Mouse (Mus musculus) ovary, postnatal 14 days (tissue): ENCODE measurements around the gene a.

Source experiments
- DNase-seq: peaks from one replicate; pipeline ENCODE4 v3.0.0; 2022; ENCODE audit warnings: low spot score

a gene

DNA sequence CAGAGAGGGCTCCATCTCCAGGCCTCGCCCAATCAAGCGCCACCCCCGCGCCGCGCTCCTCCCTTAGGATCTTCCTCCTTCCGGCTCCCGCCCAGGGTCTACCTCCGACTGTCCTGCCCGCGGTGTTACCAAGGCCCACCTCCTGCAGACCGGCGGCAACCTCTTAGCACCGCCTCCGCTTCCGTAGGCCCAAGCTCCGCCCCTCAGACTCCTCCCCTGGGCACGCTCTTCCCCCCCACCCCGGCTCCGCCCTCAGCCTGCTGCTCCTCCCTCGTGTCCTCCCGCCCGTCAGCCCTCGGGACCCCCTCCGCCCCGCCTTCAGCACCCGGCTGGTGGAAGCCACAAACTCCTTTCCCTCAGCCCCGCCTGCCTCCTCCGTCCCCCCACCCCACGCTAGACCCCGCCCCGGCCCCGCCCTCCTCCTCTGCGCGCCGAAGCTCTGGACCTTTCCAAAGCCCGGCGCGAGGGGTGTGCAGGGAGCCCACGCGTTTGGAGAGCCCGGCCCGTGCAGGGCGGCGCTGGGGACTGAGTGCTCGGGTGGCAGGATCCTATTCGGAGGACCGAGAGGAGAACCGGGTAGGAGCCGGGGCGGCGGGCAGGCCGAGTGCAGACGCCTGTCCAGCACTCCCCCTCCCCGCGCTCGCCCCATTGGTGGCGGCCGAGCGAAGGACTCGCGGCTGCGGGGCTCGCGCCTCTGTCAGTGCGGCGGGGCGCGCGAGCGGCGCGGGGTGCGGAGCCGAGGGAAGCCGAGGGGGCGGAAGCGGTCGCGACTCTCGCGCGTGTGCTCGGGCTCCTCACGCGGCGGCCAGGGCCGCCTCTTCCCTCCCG is at the start of gene a, which contains the start of gene Raly:
a (plus strand) TSS at position 747 of the 828 bp plus-strand sequence.
Raly (plus strand) TSS at position 441 of the 828 bp plus-strand sequence.
- peak; percentile 93 for DNase-seq

DNA sequence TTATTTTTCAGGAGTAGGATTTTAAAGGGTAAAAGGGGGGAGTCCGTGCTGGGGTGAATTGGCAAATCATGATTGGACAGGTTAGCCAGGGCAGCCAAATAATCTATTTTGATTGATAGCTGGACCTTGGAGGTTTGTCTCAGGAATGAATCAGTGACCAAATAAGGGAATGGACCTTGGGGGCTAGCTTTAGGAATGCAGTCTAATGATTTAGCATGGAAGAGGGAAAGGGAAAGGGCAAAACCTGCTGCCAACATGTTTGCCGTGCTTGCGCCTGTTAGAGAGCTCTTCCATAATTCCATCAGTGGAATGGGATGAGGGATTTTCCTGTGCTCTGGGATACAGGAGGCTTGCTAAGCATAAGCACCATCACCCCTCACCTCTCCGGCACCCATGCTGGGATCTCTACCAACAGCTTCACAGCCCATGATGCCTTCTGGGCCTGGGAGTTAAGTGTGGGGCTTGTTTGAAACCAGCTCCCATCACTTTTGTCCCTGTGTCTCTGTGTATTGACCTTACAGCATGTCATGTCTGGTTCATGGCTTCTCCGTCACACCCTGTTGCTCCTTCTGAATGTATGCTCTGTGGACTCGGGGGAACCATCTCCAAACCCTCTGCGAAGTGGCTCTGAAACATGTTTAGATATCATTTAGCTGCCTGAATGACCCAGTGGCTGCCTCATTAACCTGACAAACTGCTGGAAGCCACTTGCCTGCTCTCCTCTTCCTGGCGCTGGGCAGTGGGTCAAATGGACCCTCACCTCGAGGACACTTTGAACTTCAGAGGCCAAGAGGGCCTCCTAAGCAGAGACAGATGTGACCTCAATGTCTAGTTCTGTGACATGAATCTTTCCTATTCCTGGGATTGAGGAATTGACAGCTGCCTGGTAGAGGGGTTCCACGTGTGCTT is 48.0 kb upstream of the a start:
- DNase-seq: no peak

DNA sequence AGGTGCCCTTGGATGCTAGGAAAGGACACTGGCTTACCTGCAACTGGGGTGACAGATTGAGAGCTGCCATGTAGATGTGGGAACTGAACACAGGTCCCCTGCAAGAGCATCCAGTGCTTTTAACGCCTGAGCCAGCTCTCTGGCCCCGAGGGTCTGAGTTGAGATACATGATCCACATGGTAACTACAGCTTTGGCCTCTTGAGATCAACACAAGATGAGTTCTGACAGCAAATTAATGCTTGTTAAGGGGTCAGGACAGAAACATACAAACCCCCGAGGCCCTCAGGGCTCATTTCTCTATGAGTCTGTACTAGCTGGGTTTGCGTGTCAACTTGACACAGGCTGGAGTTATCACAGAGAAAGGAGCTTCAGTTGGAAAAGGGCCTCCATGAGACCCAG is 47.3 kb upstream of the a start:
- DNase-seq: no peak

DNA sequence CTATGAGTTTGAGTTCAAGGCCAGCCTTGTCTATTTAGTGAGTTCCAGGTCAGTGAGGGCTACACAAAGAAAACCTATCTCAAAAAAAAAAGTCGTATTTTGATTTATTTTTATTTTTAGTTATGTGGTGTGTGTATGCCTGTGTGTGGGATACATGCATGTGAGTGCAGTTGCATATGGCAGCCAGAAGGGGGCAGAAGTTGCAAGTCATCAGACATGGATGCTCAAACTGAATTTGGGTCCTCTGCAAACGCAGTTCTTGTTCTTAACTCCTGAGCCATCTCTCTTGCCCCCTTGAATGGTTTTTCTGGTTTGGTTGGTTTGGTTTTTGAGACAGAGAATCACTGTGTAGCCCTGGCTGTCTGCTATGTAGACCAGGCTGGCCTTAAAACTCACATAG is 42.8 kb upstream of the a start:
- no peak for DNase-seq

DNA sequence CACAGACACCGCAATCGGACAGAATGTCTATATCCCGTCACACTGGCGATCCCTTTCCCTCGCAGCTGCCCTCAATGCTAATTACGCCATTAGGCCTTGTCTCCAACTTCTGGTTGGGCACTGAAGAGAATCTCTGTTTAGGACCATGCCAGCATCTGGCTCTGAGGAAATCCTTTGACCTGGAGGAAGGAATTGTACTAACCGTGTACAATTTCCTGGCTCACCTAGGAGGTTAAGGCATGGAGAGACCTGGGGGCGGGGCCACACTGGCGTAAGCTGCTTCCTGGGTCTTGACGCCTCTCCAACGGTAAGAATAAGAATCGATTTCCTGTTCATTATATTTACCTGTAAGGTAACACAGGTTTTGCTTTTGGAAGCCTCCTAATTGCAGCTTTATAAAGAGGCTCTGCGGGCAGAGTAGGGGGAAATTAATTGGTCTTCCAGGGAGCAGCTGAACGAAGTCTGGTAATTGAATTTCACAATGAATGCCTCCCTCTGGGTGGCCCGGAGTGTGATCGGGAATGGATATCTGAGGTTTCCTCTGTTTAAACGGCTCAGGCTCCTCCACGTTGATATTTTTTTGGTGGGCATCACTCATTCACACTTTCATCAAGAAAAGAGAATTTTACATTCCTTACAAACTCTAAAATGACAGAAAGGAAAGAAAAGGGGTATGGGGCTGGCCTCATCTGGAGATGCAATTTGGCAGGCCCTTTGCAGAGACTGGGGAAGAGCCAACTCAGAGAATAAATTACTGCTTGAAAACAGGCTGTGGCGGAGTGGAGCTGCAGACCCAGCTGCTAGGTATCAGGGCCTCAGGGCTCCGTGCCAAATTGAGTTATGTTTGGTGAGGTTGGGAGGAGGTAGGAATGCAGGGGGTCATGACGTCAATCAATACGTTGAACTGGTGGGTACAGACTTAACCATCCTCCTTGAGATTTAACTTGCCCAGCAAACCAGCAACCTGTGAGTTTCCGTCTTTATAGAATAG is 41.9 kb upstream of the a start:
- peak; percentile 38 for DNase-seq

GRCm38 (mm10) chr2:154751924-154752323 is 39.3 kb upstream of the a start:
- no peak for DNase-seq

DNA sequence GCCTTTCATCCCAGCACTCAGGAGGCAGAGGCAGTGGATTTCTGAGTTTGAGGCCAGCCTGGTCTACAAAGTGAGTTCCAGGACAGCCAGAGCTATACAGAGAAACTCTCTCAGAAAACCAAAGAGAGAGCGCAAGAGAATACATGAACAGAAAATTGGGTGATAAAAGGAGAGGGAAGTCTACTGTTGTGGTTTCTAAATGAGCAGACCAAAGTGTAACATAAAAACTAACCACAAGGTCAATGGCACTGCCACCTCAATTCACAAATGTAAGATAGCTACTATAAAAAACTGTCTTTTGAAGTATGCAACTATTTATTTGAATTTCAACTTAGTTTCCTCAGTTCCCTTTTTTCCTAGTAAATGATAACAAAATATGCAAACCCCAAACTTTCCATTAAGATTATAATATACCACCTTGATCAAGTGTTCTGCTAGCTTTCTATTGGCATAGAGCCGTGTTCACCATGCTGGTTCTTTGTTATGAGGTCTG is 37.1 kb upstream of the a start:
- no peak for DNase-seq

- DNase-seq: no peak
Observed at GRCm38 (mm10) chr2:154755791-154756190, 35.4 kb upstream of the a start.

DNA sequence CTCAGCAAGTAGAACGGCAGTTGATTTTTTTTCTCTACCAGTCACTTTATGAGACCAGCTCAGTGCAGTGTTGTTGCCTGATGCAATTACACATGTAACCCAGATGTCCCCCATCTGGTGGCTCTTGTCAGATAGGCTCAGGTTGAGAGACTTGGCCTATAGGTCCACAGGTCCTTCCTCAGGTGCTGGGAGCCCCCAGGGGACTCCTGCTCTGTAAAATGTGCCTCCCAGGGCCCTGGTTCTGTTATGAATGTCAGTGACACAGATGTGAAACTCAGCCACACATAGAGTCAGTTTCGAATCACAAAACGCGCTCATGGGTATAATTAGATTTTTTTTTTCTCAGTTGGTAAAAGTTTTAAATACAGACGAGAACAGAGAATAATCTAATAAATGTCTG is 33.5 kb upstream of the a start:
- no peak for DNase-seq

- no peak for DNase-seq
Observed at GRCm38 (mm10) chr2:154758454-154758853, 32.7 kb upstream of the a start.

DNA sequence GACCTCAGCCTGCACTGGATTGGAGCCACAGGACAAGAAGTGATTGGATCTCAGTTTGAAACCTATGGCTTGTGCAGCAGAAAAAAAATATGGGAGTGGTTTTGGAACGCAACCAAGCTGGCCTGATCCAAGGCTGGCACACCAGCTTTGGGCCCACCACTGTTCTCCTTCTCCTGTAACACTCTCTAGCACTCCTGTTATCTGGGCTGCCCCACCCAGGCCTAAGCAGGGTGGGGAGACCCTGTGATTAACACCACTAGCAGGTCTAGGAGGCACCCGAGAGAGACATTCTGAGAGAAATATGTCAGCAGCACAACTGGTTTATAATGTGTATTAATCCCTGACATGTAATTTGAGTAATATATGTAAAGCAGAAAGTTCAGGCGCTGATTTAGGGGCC is 28.0 kb upstream of the a start:
- DNase-seq: no peak

GRCm38 (mm10) chr2:154764828-154765497 is 26.2 kb upstream of the a start:
- DNase-seq: no peak

DNA sequence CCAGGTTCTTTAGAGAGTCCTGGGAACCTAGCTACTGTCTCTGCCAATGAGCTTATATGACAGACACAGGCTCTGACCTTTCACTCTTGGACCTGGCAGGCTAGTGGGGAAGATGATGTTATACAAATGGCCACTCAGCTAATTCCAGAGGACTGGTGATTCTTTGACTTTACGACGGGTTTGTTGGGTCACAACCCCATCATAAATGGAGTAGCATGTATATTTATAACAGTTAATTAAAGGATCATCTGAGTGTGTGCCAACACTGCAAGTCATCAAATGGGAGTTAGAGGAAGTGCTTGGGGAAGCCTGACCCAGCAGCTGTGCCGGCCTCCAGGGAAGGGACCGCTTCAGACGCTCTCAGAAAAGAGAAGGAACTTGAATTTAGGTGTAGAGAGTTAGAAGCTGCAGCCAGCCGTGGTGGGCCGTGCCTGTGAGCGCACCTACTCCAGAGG is 25.6 kb upstream of the a start:
- DNase-seq: no peak

- DNase-seq: no peak
Observed at GRCm38 (mm10) chr2:154767051-154767450, 24.2 kb upstream of the a start.

- no peak for DNase-seq
Observed at GRCm38 (mm10) chr2:154769930-154770329, 21.3 kb upstream of the a start, which contains the start of gene Gm14214. Gm14214 (minus strand) TSS chr2:154770030.

DNA sequence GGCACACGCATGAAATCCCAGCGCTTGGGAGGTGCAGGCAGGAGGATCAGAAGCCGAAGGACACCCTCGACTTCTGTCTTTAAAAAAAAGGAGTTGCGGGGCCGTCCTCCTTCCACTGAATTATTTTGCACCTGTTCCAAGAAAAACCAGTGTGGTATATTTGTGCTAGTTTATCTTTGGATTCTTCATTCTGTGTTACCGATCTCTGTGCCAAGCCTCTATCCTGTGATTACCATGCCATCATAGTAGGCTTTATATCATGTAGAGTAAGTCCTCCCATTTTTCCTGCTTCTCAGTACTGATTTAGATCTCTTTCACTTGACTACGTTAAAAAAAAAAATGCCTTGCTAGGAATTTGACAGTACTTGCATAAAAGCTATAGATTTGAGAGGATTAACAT is 19.6 kb upstream of the a start:
- no peak for DNase-seq

DNA sequence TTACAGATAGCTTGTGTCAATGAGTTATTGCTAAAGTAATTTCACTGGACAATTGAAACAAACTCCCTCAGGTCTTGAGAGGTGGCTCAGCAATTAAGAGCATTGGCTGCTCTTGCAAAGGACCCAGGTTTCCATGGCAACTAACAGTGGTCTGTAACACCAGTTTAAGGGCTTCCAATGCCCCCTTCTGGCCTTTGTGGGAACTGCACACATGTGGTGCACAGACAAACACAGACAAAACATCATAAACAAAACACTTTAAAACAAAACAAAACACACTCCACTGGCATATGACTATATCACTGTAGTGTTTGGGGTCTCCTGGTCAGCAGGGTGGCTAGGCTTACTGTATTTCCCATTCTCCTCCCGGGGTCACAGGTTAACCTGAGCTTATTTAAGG is 17.2 kb upstream of the a start:
- no peak for DNase-seq

DNA sequence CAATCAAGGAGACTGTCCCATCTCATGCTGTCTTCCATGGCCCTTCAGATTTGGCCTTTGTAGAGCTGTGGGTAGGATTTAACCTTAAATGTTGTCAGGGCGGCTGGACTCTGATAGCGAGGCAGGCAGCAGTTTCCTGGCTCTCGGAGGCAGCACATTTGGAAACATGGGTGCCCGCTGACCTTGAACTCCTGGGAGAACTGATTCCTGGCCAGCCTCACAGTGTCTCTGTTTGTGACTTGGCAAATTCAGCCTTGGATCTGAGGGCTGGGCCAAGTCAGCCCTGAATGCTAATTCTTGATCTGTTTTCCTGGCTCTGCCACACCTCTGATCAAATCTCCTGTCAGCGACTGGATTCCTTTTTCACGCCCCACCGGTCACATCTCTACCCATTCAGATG is 14.7 kb upstream of the a start:
- no peak for DNase-seq

- DNase-seq: no peak
Observed at GRCm38 (mm10) chr2:154779648-154780047, 11.6 kb upstream of the a start.

DNA sequence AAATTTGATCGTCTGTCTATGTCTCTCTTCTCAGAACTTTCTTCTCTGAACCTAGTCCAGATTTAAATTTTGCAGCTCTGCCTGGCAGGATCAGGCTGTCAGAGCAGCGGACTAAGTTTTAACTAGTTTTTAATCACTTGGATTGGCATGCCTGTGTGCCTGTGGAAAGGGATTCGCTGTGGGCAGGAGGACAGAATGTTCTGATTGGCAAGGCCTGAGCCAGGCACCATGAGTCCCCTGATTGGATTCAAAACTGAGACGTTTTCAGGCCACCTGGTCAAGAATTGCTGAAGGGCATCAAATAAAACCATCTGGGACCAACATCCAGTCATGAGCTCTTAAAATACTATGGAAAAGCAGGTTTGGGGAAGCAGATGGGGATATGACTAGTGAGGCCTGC is 8.8 kb upstream of the a start:
- DNase-seq: no peak
